Mouse (Mus musculus) activated CD4-positive, CD25-positive, alpha-beta regulatory T cell, adult 4 months (primary cell): ENCODE measurements around the gene Mc1r. TPM values are rescaled to one million over a fixed set of nuclear protein-coding genes. Genes with fewer than 3 reads are reported as not detected.
"Not testable (repeated sequence)": the region's sequence is repeated elsewhere in the genome, so short reads cannot be mapped to it uniquely, and the experiment has no call there.

Experiments used
- ATAC-seq: one replicate; pipeline ENCODE4 v1.8.0; 2017
- polyA plus RNA-seq, 2 experiments: library from polyadenylated mRNA; unstranded; fragments of 100-300 nt; shearing (Covaris generic); gene quantifications; one replicate each; pipeline ENCODE4 v1.2.1; 2017

Mc1r gene
- polyA plus RNA-seq, 2 experiments from 2014 or later = not detected

- no peak for ATAC-seq
These were observed 4.9 kb downstream of the Mc1r start for GRCm38 (mm10) chr8:123411781-123412327.

DNA sequence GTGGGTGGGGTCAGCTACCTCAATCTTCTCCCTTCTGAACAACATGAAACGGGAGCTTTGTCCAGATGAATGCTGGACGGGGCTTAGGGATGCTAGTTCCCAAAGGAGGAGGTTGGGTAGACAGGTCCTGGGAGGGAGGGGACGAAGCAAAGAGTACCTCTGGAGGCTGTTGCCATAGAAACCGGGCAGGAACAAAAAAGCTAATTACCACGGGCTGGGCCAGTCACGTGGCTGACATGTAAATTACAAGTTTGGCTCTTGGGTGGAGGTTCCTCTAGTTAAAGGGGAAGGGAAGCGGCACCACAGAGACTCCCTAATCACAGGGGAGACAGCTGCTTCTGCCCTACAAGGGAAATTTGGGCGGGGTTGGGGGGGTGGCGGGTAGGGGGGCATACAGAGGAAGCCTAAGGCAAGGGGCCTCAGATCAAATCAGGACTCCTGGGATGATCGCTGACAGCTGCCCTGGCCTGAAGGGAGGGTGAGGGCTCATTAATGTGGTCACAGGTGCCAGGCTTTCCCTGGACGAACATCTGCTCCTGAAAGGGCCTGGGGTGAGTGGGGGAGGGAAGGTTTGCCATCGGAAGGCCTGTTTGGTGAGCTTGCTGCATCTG, 5.8 kb downstream of the Mc1r start:
- ATAC-seq = peak; percentile 38

DNA sequence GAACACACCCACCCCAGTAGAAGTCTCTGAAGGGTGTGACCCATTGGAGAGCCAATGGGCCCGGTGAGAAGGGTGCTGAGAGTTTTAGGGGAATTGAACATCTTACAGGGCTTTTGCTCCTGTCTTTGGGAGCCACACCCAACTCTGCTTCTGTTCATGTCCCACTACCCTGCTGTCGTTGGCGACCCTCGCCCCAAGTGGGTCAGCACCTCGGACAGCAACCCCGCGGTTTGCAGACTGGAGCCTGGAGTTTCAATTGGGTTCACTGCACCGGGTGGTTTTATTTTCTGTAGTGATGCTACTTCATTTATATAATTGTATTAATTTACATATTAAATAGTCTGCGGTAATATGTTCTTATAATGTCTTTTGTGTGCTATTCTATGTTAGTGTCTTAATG, 7.3 kb downstream of the Mc1r start:
- no peak for ATAC-seq

GRCm38 (mm10) chr8:123414997-123415696, 8.2 kb downstream of the Mc1r start:
- not testable (repeated sequence) for ATAC-seq

DNA sequence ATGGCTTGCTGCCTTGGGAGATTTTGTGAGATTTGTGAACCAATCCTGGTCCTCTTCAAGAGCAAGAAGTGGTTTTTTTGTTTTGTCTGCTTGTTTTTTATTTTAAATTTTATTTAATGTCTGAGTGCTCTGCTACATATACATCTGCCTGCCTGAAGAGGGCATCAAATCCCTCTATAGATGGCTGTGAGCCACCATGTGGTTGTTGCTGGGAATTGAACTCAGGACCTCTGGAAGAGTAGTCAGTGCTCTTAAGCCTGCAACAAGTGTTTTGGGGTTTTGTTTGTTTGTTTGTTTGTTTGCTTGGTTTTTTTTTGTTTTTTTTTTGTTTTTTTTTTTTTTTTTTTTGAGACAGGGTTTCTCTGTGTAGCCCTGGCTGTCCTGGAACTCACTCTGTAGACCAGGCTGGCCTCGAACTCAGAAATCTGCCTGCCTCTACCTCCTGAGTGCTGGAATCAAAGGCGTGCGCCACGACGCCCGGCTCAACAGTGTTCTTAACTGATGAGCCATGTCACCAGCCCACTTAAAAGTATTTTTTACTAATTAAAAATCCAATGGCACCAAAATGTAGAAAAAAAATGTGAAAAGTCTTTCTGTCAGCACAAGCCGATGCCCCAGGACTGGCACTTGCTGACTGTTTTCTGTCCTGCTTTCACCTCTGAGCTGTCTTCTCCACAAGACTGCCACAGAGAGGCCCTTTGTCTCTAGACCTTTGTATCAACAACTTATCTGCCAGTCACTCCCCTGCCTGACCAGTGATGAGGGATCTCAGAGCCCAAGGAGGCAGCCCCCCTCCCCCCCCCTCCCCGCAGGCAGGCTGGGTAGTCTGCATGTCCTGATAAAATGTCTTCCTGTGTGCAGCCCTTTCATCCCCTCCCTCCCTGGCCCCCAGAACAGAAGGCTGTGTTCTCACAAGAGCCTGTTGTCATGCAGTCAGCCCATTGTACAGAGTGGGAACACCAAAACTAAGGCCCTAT, 9.3 kb downstream of the Mc1r start:
- no peak for ATAC-seq

- no peak for ATAC-seq
These were observed 10.1 kb downstream of the Mc1r start for GRCm38 (mm10) chr8:123416944-123417555.

- ATAC-seq = no peak
These were observed 12.8 kb downstream of the Mc1r start for GRCm38 (mm10) chr8:123419711-123420110.

DNA sequence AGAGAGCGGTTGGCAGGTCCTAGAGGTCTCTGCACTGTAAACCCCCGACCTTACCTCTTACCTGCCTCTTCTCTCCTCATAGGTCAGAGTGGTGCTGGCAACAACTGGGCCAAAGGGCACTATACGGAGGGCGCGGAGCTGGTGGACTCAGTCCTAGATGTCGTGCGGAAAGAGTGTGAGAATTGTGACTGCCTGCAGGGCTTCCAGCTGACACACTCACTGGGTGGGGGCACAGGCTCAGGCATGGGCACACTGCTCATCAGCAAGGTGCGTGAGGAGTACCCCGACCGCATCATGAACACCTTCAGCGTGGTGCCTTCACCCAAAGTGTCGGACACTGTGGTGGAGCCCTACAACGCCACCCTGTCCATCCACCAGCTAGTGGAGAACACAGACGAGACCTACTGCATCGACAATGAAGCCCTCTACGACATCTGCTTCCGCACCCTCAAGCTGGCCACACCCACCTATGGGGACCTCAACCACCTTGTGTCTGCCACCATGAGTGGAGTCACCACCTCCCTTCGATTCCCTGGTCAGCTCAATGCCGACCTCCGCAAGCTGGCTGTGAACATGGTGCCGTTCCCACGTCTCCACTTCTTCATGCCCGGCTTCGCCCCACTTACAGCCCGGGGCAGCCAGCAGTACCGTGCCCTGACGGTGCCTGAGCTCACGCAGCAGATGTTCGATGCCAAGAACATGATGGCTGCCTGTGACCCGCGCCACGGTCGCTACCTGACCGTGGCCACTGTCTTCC, 13.8 kb downstream of the Mc1r start:
- no peak for ATAC-seq

- ATAC-seq = no peak
These were observed 14.4 kb downstream of the Mc1r start for GRCm38 (mm10) chr8:123421325-123421724.

DNA sequence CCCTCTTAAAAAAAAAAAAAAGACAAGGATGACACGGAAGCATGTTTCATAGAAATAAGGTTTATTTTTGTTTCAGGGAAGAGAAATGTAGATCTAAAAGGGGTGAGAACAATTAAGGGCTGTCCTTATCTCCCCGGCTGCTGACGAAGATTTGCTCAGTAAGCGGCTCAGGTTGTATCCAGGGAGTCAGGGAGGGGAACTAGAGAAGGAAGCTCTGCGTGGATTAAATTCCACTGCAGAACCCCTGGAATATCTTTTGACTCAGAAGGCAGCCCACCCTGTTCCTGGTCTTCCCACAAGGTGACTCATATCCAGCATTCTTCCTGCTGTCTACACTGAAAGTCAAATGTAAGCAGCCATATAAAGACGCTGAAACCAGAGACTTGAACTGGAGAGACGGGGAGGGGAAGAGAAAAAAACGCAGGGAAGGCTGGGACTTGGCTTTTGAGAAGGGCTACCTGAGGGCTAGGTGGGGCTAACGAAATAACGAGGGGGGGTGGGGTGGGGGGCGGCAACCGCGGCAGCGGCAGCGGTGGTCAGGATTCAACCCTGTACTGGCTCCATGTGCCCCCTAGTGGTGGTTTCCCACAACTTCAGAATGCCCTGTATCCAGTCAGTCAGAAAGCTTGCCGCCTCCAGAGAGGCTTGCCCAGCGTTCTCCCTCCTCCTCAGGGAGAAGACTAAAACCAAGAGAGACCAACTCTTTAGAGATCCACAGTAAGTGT, 15.3 kb downstream of the Mc1r start:
- no peak for ATAC-seq

DNA sequence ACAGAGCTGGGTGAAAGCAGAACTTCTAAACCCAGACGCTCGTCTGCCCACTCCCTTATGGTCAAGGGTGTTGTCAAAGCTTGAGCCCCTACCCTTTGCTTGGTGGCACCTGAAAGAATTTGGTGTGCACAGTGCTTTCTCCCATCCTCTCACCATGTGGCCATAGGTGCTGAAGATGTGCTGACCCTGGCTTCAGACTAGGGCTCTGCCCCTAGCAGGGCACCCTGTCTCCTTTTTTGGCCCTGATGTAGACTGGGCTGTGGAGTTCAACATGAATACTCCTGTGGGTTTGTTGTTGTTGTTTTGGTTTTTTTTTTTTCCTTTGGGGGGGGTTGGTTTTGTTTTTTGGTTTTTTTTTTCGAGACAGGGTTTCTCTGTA, 15.9 kb downstream of the Mc1r start:
- no peak for ATAC-seq

GRCm38 (mm10) chr8:123423441-123423840, 16.5 kb downstream of the Mc1r start, which contains the start of gene Def8:
TSS of gene Def8 (plus strand) at chr8:123423527.
- ATAC-seq = no peak

- no peak for ATAC-seq
These were observed 19.9 kb downstream of the Mc1r start for GRCm38 (mm10) chr8:123426511-123427509.

DNA sequence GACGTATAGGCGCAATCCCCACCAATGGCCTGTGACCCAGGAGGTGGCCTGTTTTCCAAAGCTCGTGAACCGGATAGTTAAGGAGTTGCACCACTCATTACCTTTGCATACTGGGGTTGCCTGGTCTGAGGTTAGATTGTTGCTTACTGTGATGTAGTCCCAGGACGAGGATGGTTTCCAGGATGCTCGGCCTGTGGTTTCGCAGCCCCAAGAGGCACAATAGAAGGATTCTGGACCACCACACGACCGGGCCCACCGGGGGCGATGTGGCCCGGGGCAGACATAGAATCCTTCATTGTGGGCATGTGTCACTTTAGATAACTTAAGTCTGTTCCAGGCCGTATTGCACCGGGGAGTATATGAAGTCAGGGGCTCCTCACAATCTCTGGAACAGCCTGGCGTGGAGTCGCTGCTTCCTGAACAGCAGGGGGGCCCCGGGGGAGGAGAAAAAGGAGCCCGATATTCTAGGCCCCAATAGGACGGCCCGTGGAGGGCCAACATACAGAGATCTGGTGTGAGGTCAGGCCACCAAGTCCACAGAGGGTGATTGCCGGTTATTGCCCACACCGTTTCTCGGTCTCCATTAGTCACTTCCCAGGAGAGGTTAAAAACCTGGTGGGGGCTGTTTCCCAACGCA, 20.9 kb downstream of the Mc1r start:
- ATAC-seq = no peak

- no peak for ATAC-seq
These were observed 21.5 kb downstream of the Mc1r start for GRCm38 (mm10) chr8:123428343-123428893.

DNA sequence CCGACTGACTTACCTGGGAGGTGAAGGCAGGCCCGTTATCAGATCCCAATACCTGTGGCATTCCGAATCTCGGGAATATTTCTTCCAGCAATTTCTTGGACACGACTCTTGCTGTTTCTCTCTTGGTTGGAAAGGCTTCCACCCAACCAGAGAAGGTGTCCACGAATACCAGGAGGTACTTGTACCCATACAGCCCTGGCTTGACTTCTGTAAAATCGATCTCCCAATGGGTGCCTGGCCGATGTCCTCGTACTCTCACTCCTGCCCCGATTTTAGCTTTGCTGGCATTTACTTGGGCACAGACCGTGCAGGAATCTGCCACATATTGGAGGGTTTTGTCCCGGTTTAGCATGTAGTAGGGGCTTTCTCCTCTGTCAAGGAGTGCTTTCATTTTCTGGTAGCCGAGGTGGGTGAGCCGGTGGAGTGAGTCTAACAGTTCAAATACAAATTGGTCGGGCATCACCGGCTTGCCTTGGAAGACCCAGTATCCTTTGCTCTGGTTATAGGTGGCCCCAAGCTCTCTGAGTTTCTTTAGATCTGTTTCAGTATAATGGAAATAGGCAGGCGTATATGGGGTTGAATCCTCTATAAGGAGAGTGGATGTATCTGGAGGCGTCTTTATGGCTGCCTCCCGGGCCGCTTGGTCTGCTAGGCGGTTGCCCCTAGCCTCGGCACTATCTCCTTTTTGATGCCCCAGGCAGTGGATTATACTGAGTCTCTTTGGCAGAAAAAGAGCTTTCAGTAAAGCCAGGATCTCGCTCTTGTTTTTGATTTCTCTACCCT, 22.2 kb downstream of the Mc1r start:
- ATAC-seq = no peak

DNA sequence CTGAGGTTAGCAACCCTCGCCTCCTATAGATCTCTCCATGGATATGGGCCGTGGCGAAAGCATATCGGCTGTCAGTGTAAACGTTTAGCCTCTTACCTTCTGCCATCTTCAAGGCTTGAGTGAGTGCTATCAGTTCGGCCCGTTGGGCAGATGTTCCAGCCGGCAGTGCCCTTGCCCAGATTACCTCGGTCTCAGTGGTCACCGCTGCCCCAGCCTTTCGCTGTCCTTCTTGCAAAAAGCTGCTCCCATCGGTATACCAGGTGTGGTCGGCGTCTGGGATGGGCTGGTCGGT, 22.8 kb downstream of the Mc1r start:
- ATAC-seq = not testable (repeated sequence)

- ATAC-seq = not testable (repeated sequence)
These were observed 24.0 kb downstream of the Mc1r start for GRCm38 (mm10) chr8:123430936-123431335.
